ENCODE assay signal across 31 mouse cellular contexts in genomic region chr10:66825737-66826136, GRCm38 (mm10).
"Had no signal": no experiment of that assay in that cellular context is flagged by ENCODE, and none has a peak within 500 bp of the region (broad histone marks: within the 10 kb centered on the region; RNA-seq: fewer than 3 reads in every experiment).

No protein-coding gene starts in this region.

- H3K9me3 ChIP-seq: limb, embryonic 10.5 days; limb, embryonic 12.5 days; limb, embryonic 15.5 days; liver, embryonic 12.5 days; liver, embryonic 13.5 days; liver, embryonic 15.5 days; lung, embryonic 15.5 days; midbrain, embryonic 10.5 days; midbrain, embryonic 12.5 days; midbrain, embryonic 13.5 days; midbrain, embryonic 15.5 days; neural tube, embryonic 12.5 days had no signal

- H3K4me1 ChIP-seq: liver, embryonic 12.5 days; liver, embryonic 13.5 days; liver, embryonic 15.5 days; lung, embryonic 15.5 days; megakaryocyte, embryonic 14.5 days; midbrain, embryonic 10.5 days; midbrain, embryonic 12.5 days; midbrain, embryonic 13.5 days; midbrain, embryonic 15.5 days; neural tube, embryonic 12.5 days had no signal

- H3K27me3 ChIP-seq: limb, embryonic 12.5 days; limb, embryonic 13.5 days; limb, embryonic 15.5 days; liver, embryonic 12.5 days; liver, embryonic 13.5 days; liver, embryonic 15.5 days; lung, embryonic 15.5 days; megakaryocyte, embryonic 14.5 days; midbrain, embryonic 12.5 days; midbrain, embryonic 13.5 days; midbrain, embryonic 15.5 days; neural tube, embryonic 12.5 days had no signal

- ATAC-seq: liver, embryonic 12.5 days; liver, postnatal 0 days; lung, postnatal 0 days; midbrain, embryonic 13.5 days; midbrain, embryonic 15.5 days; midbrain, embryonic 16.5 days had no signal

- H3K36me3 ChIP-seq: limb, embryonic 10.5 days; limb, embryonic 12.5 days; limb, embryonic 13.5 days; limb, embryonic 15.5 days; liver, embryonic 12.5 days; liver, embryonic 13.5 days; liver, embryonic 15.5 days; lung, embryonic 15.5 days; midbrain, embryonic 10.5 days; midbrain, embryonic 12.5 days; midbrain, embryonic 13.5 days; midbrain, embryonic 15.5 days; neural tube, embryonic 12.5 days had no signal

- H3K4me2 ChIP-seq: limb, embryonic 12.5 days; limb, embryonic 13.5 days; limb, embryonic 15.5 days; liver, embryonic 11.5 days; liver, embryonic 12.5 days; liver, embryonic 13.5 days; liver, embryonic 15.5 days; lung, embryonic 14.5 days; lung, embryonic 15.5 days; midbrain, embryonic 11.5 days; midbrain, embryonic 12.5 days; midbrain, embryonic 13.5 days; midbrain, embryonic 15.5 days; neural tube, embryonic 12.5 days had no signal

- H3K4me3 ChIP-seq: limb, embryonic 10.5 days; limb, embryonic 12.5 days; limb, embryonic 13.5 days; limb, embryonic 15.5 days; liver, embryonic 12.5 days; liver, embryonic 13.5 days; liver, embryonic 15.5 days; lung, embryonic 15.5 days; megakaryocyte, embryonic 14.5 days; midbrain, embryonic 10.5 days; midbrain, embryonic 12.5 days; midbrain, embryonic 13.5 days; midbrain, embryonic 15.5 days; neural tube, embryonic 12.5 days had no signal

- H3K27ac ChIP-seq: limb, embryonic 10.5 days; limb, embryonic 12.5 days; limb, embryonic 13.5 days; limb, embryonic 15.5 days; liver, embryonic 12.5 days; liver, embryonic 13.5 days; liver, embryonic 14.5 days; liver, embryonic 15.5 days; lung, embryonic 15.5 days; macrophage; midbrain, embryonic 10.5 days; midbrain, embryonic 12.5 days; midbrain, embryonic 13.5 days; midbrain, embryonic 15.5 days; neural tube, embryonic 12.5 days had no signal

- H3K9ac ChIP-seq: limb, embryonic 12.5 days; limb, embryonic 13.5 days; limb, embryonic 15.5 days; liver, embryonic 12.5 days; liver, embryonic 13.5 days; liver, embryonic 14.5 days; liver, embryonic 15.5 days; liver, postnatal 0 days; lung, embryonic 14.5 days; lung, embryonic 15.5 days; midbrain, embryonic 12.5 days; midbrain, embryonic 13.5 days; midbrain, embryonic 15.5 days; neural tube, embryonic 12.5 days had no signal

- DNase-seq: left cerebral cortex, postnatal 4 days; liver; liver, embryonic 13.5 days; liver, postnatal 0 days; lung, adult 18-20 months; lung, adult 2 months; lung, embryonic 14.5 days; lung, postnatal 10 days; lung, postnatal 14 days; lung, postnatal 36 days; lung, postnatal 4 days; midbrain, embryonic 14.5 days had no signal
